Mouse (Mus musculus) brain, embryonic 18.5 days (tissue): ENCODE data around the gene Ephb3.

ENCODE experiments used
- DNase-seq: peaks from one replicate; pipeline ENCODE4 v3.0.0-alpha.2; 2012; ENCODE audit warnings: low read depth, low spot score

Ephb3 gene

GRCm38 (mm10) chr16:21205093-21205886, 735 bp downstream of the Ephb3 start:
- no peak for DNase-seq

GRCm38 (mm10) chr16:21208001-21208565, 3.5 kb downstream of the Ephb3 start:
- no peak for DNase-seq

GRCm38 (mm10) chr16:21209290-21209689, 4.7 kb downstream of the Ephb3 start:
- no peak for DNase-seq

- DNase-seq: no peak
Measured at GRCm38 (mm10) chr16:21210204-21210603, 5.6 kb downstream of the Ephb3 start.

DNA sequence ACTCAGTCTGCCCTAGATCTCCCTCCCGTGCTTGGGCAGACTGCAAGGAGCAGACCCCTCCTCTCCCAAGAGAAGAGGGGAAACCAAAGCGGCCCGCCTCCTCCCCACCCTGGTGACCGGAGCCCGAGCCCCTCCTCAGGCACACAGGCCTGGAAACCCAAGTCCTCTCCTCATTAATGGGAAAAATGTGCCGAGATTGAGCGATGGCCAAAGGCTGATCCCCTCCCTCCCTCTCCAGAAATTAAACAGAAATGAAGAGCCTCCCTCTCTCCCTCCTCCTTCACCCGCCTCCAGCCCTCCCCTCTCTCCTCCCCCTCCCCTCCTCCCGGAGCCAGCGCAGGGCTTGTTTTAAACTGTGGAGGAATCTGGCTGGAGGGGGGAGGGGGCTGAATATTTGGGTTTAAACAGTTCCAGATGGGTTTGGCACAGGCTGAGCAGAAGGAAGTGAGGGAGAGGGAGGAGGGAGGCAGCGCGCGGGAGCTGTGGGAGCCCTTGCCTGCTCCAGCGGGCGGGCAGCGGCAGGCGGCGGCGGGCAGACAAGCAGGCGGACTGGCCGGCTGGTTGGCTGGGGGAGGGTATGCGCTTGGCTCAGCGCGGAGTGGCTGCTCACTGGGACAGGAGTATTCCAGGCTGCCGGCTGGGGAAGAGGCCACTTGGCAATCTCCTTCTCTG, 6.2 kb downstream of the Ephb3 start:
- DNase-seq: peak; percentile 85

GRCm38 (mm10) chr16:21211501-21211900, 6.9 kb downstream of the Ephb3 start:
- DNase-seq: no peak

GRCm38 (mm10) chr16:21212369-21212768, 7.8 kb downstream of the Ephb3 start:
- no peak for DNase-seq

GRCm38 (mm10) chr16:21213939-21214338, 9.4 kb downstream of the Ephb3 start:
- DNase-seq: no peak

DNA sequence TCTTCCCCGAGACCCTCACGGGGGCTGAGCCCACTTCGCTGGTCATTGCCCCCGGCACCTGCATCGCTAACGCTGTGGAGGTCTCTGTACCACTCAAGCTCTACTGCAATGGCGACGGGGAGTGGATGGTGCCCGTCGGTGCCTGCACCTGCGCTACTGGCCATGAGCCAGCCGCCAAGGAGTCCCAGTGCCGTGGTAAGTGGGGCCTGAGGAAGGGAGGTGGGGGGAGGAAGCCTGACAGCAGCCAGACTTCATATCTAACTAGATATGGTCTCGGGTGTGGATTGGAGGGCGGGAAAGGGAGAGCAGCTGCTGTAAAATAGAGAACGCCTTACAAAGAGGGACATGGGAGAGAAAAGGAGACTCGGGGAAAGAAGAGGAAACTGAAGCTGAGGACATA, 10.2 kb downstream of the Ephb3 start:
- DNase-seq: no peak

GRCm38 (mm10) chr16:21216047-21216446, 11.5 kb downstream of the Ephb3 start:
- DNase-seq: no peak

GRCm38 (mm10) chr16:21217233-21217632, 12.7 kb downstream of the Ephb3 start:
- no peak for DNase-seq

- no peak for DNase-seq
Measured at GRCm38 (mm10) chr16:21219656-21220055, 15.1 kb downstream of the Ephb3 start.

GRCm38 (mm10) chr16:21223038-21223437, 18.5 kb downstream of the Ephb3 start:
- DNase-seq: no peak

GRCm38 (mm10) chr16:21224648-21225240, 20.2 kb downstream of the Ephb3 start:
- DNase-seq: no peak

DNA sequence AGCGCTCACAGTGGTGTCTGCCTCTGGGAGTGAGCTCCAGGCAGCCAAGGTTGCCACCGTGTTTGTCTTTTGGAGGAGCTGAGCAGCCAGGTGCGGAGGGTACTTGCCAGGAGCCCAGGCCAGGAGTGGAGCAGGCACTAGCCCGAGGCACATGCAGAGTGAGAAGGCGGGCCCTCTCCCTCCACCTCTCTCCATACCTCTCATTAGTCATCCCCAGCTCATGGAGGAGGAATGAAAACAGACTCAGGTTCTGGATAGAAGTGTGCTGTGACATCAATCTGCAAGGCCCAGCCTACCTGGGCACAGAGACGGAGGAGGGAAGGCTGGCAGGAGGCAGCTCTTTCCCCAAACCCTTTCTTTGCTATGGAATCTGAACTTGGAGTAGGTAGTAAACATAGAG, 22.1 kb downstream of the Ephb3 start:
- DNase-seq: no peak

- DNase-seq: no peak
Measured at GRCm38 (mm10) chr16:21235135-21235534, 30.6 kb downstream of the Ephb3 start.

GRCm38 (mm10) chr16:21238722-21239121, 34.2 kb downstream of the Ephb3 start:
- DNase-seq: no peak

DNA sequence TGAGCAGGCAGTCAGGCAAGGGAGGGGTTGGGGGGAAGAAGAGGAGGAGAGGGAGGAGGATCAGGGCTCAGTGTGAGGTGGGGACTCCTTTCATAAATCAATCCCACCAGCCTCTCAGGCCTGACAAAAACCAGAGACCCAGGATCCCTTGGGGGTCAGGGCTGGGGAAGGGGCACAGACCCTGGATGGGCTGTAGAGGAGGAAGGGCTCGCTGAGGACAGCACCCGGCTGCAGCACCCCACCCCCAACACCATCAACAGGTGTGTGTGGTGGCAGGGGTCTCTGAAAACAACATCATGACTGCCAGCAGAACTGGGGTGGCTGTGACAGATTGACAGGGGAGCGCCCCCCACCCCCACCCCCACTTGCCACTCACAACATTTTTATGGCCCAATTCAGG, 36.0 kb downstream of the Ephb3 start:
- DNase-seq: no peak

DNA sequence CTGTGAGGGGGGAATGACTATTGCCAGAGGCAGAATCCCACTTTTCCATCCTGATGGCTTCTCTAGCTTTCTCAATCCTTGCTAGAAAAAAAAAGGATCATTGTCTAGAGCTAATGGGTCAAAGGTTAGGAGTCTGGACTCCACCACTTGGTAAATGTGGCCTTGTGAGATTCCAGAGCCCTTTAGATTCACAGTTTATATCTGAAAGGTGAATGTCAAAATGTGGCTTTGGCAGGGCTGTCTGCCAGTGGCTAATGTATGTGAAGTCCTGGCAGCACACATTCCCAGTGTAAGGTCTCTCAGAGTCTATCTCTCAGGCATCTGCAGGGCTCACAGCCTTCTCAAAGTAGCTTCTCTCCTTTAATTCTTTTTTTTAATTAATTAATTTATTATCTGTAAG, 36.5 kb downstream of the Ephb3 start:
- no peak for DNase-seq

DNA sequence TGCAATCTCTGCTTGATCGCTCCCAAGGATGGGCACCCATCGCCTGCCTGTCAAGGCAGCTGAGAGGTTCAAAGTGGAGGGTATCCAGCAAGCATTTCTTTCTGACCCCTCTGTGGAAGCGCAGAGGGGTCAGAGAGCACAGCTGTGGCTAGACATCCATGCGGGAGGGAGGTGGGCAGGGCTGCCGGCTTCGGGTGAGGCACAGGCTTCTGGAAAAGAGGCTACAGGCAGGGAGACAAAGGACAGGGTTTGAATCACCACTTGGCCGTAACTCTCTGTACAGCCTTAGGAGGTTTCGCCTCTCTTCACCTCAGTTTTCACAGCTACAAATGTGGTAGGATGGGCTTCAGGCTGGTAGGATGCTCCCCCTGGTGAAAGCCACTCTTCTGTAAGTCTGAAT, 38.4 kb downstream of the Ephb3 start:
- DNase-seq: no peak

- no peak for DNase-seq
Measured at GRCm38 (mm10) chr16:21244803-21245202, 40.2 kb downstream of the Ephb3 start.

DNA sequence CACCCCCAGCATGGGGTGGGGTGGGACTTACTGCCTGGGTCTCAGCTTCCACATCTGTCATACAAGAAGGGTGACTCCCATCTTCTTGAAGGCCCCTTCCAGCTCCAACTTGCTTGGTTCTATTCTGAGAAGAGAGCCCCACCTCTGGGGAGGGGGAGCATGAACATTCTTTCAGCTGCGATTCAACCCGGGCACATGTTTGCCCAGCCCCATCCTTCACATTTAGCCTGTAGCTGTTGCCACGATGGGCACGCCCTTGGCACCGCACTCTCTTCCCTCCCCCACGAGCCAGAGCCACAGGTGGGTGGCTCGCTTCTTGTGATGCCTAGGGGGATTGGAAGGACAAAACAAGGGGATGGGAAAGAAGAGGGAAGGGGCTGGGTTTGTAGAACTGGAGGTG, 40.8 kb downstream of the Ephb3 start:
- DNase-seq: no peak
